Mouse (Mus musculus) liver, adult 2 months (tissue): ENCODE results near the gene Sdhb.

Experiments
- CTCF ChIP-seq: fragments of 200-500 bp; IDR thresholded peaks from 2 replicates; pipeline ENCODE4 v1.5.1; 2011; ENCODE audit warnings: low read depth, low read length, control low read depth
- POLR2A ChIP-seq: fragments of 200-500 bp; IDR thresholded peaks from 2 replicates; pipeline ENCODE4 v1.6.1; 2011; ENCODE audit warnings: low read length, control low read depth; ENCODE audit not compliant: insufficient read depth; ENCODE audit errors: extremely low read depth

GRCm38 (mm10) chr4:140949052-140949451 is 12.0 kb upstream of the Sdhb start:
- TF ChIP-seq CTCF (no peak), POLR2A (no peak)
